Mouse (Mus musculus): ENCODE results near the gene Tmed9. TPM values are rescaled to one million over a fixed set of nuclear protein-coding genes. Genes with fewer than 3 reads are reported as not detected.
"Not testable (repeated sequence)": the region's sequence is repeated elsewhere in the genome, so short reads cannot be mapped to it uniquely, and the experiment has no call there.

Gene Tmed9
- polyA plus RNA-seq, 1 experiment from 2014 or later = 50.0 TPM

GRCm38 (mm10) chr13:55619328-55619727, 45.8 kb downstream of the Tmed9 start:
- DNase-seq (ENCODE audit: low spot score, missing footprints) = no peak

GRCm38 (mm10) chr13:55620275-55620674, 46.7 kb downstream of the Tmed9 start:
- WGBS = 82% methylated on average over 2 of the region's 2 CpGs
- ATAC-seq (ENCODE audit: low FRiP score) = no peak
- H3K9me3 ChIP-seq (ENCODE audit: control insufficient read depth, low read length) = no peaks in the 10 kb centered on the region
- H3K4me2 ChIP-seq = no peak overlapping the region
- no peaks in the 10 kb centered on the region for H3K36me3 ChIP-seq (ENCODE audit: control insufficient read depth, insufficient read depth, low read length)
- no peak overlapping the region for H3K4me3 ChIP-seq (ENCODE audit: low read depth, low read length)
- H3K27ac ChIP-seq (ENCODE audit: low read depth, low read length) = no peak overlapping the region
- no peaks in the 10 kb centered on the region for H3K27me3 ChIP-seq (ENCODE audit: control insufficient read depth, insufficient read depth, low read length)
- DNase-seq (ENCODE audit: low spot score, missing footprints) = no peak
- H3K9ac ChIP-seq (ENCODE audit: low read length) = no peak overlapping the region
- H3K4me1 ChIP-seq (ENCODE audit: control insufficient read depth, insufficient read depth, low read length) = peaks cover 8% of the 10 kb centered on the region

More at GRCm38 (mm10) chr13:55619328-55619727, 45.8 kb downstream of the Tmed9 start:
- Histone ChIP-seq H3K27me3 (ENCODE audit: control insufficient read depth, insufficient read depth, low read length) (no peaks in the 10 kb centered on the region), H3K36me3 (ENCODE audit: control insufficient read depth, insufficient read depth, low read length) (no peaks in the 10 kb centered on the region), H3K27ac (ENCODE audit: low read depth, low read length) (no peak overlapping the region), H3K4me1 (ENCODE audit: control insufficient read depth, insufficient read depth, low read length) (peaks cover 5% of the 10 kb centered on the region; the same call in 1 of the 2 replicates), H3K4me3 (ENCODE audit: low read depth, low read length) (no peak overlapping the region), H3K4me2 (no peak overlapping the region), H3K9me3 (ENCODE audit: control insufficient read depth, low read length) (no peaks in the 10 kb centered on the region), H3K9ac (ENCODE audit: low read length) (no peak overlapping the region)
- 84% methylated on average over 4 of the region's 4 CpGs for WGBS
- no peak for ATAC-seq (ENCODE audit: low FRiP score)

GRCm38 (mm10) chr13:55622156-55622648, 48.7 kb downstream of the Tmed9 start:
- WGBS = 28% methylated on average over 20 of the region's 20 CpGs
- not testable (repeated sequence) for H3K27ac ChIP-seq (ENCODE audit: low read depth, low read length)

GRCm38 (mm10) chr13:55622649-55623541, 49.4 kb downstream of the Tmed9 start, which contains the start of gene Caml:
Gene Caml, plus strand, starts transcription at chr13:55623005.
- DNase-seq (ENCODE audit: low spot score, missing footprints) (peak; percentile 99), ATAC-seq (ENCODE audit: low FRiP score) (peak; percentile 97)
- no peaks in the 10 kb centered on the region for H3K9me3 ChIP-seq (ENCODE audit: control insufficient read depth, low read length)
- peak within 1 kb of the TSS; percentile 82 for H3K4me3 ChIP-seq (ENCODE audit: low read depth, low read length)
- H3K27ac ChIP-seq (ENCODE audit: low read depth, low read length) = no peak within 1 kb of the TSS; the same call in none of the 2 replicates
- WGBS = under 1% methylated on average over 59 of the region's 59 CpGs
- H3K27me3 ChIP-seq (ENCODE audit: control insufficient read depth, insufficient read depth, low read length) = no peaks in the 10 kb centered on the region
- peak within 1 kb of the TSS; percentile 81 for H3K4me2 ChIP-seq
- peaks cover 8% of the 10 kb centered on the region for H3K4me1 ChIP-seq (ENCODE audit: control insufficient read depth, insufficient read depth, low read length)
- H3K36me3 ChIP-seq (ENCODE audit: control insufficient read depth, insufficient read depth, low read length) = peaks cover 5% of the 10 kb centered on the region; the same call in 1 of the 2 replicates
- peak within 1 kb of the TSS; percentile 88 for H3K9ac ChIP-seq (ENCODE audit: low read length)

More at GRCm38 (mm10) chr13:55622156-55622648, 48.7 kb downstream of the Tmed9 start:
- 0 out of 2 replicates have a peak, but pooled peaks have one; percentile 5 for ATAC-seq (ENCODE audit: low FRiP score)
- H3K27me3 ChIP-seq (ENCODE audit: control insufficient read depth, insufficient read depth, low read length); H3K4me1 ChIP-seq (ENCODE audit: control insufficient read depth, insufficient read depth, low read length); H3K36me3 ChIP-seq (ENCODE audit: control insufficient read depth, insufficient read depth, low read length); H3K9me3 ChIP-seq (ENCODE audit: control insufficient read depth, low read length): not testable (repeated sequence)
- peak overlapping the region; percentile 88 for H3K9ac ChIP-seq (ENCODE audit: low read length)
- peak; percentile 82 for DNase-seq (ENCODE audit: low spot score, missing footprints)
- H3K4me2 ChIP-seq = peak overlapping the region; percentile 81
- peak overlapping the region; percentile 82 for H3K4me3 ChIP-seq (ENCODE audit: low read depth, low read length)

GRCm38 (mm10) chr13:55634639-55635127, 61.2 kb downstream of the Tmed9 start, which contains the start of gene Ddx46:
Gene Ddx46, plus strand, starts transcription at chr13:55635027.
- H3K27ac ChIP-seq (ENCODE audit: low read depth, low read length) = no peak within 1 kb of the TSS
- whole genome bisulfite sequencing = 6% methylated on average over 30 of the region's 30 CpGs

GRCm38 (mm10) chr13:55635146-55635571, 61.6 kb downstream of the Tmed9 start:
- Histone ChIP-seq H3K4me1 (ENCODE audit: control insufficient read depth, insufficient read depth, low read length) (peaks cover 8% of the 10 kb centered on the region; the same call in 1 of the 2 replicates), H3K4me2 (peak overlapping the region; percentile 77), H3K9ac (ENCODE audit: low read length) (peak overlapping the region; percentile 94), H3K27ac (ENCODE audit: low read depth, low read length) (no peak overlapping the region), H3K4me3 (ENCODE audit: low read depth, low read length) (peak overlapping the region; percentile 98), H3K9me3 (ENCODE audit: control insufficient read depth, low read length) (no peaks in the 10 kb centered on the region), H3K36me3 (ENCODE audit: control insufficient read depth, insufficient read depth, low read length) (0 out of 2 replicates have a peak, but pooled peaks cover 8% of the 10 kb centered on the region), H3K27me3 (ENCODE audit: control insufficient read depth, insufficient read depth, low read length) (no peaks in the 10 kb centered on the region)
- WGBS = under 1% methylated on average over 40 of the region's 40 CpGs
- DNase-seq (ENCODE audit: low spot score, missing footprints) (no peak), ATAC-seq (ENCODE audit: low FRiP score) (peak; percentile 71)

More at GRCm38 (mm10) chr13:55634639-55635127, 61.2 kb downstream of the Tmed9 start, which contains the start of gene Ddx46:
- H3K27me3 ChIP-seq (ENCODE audit: control insufficient read depth, insufficient read depth, low read length) = no peaks in the 10 kb centered on the region
- peak within 1 kb of the TSS; percentile 77 for H3K4me2 ChIP-seq
- peak within 1 kb of the TSS; percentile 94 for H3K9ac ChIP-seq (ENCODE audit: low read length)
- 0 out of 2 replicates have a peak, but pooled peaks cover 8% of the 10 kb centered on the region for H3K36me3 ChIP-seq (ENCODE audit: control insufficient read depth, insufficient read depth, low read length)
- peaks cover 8% of the 10 kb centered on the region; the same call in 1 of the 2 replicates for H3K4me1 ChIP-seq (ENCODE audit: control insufficient read depth, insufficient read depth, low read length)
- DNase-seq (ENCODE audit: low spot score, missing footprints) (peak; percentile 100), ATAC-seq (ENCODE audit: low FRiP score) (peak; percentile 91)
- no peaks in the 10 kb centered on the region for H3K9me3 ChIP-seq (ENCODE audit: control insufficient read depth, low read length)
- peak within 1 kb of the TSS; percentile 98 for H3K4me3 ChIP-seq (ENCODE audit: low read depth, low read length)

GRCm38 (mm10) chr13:55636185-55636983, 62.9 kb downstream of the Tmed9 start:
- WGBS = 93% methylated on average over 14 of the region's 14 CpGs
- Histone ChIP-seq H3K4me2 (peak overlapping the region; percentile 77; the same call in 1 of the 2 replicates), H3K27ac (ENCODE audit: low read depth, low read length) (no peak overlapping the region), H3K36me3 (ENCODE audit: control insufficient read depth, insufficient read depth, low read length) (0 out of 2 replicates have a peak, but pooled peaks cover 8% of the 10 kb centered on the region), H3K4me1 (ENCODE audit: control insufficient read depth, insufficient read depth, low read length) (peaks cover 8% of the 10 kb centered on the region; the same call in 1 of the 2 replicates), H3K4me3 (ENCODE audit: low read depth, low read length) (no peak overlapping the region), H3K9me3 (ENCODE audit: control insufficient read depth, low read length) (no peaks in the 10 kb centered on the region), H3K9ac (ENCODE audit: low read length) (no peak overlapping the region), H3K27me3 (ENCODE audit: control insufficient read depth, insufficient read depth, low read length) (no peaks in the 10 kb centered on the region)
- ATAC-seq (ENCODE audit: low FRiP score) = no peak
- peak; percentile 59 for DNase-seq (ENCODE audit: low spot score, missing footprints)

- not testable (repeated sequence) for H3K27me3 ChIP-seq (ENCODE audit: control insufficient read depth, insufficient read depth, low read length); H3K4me2 ChIP-seq; H3K4me1 ChIP-seq (ENCODE audit: control insufficient read depth, insufficient read depth, low read length); H3K27ac ChIP-seq (ENCODE audit: low read depth, low read length); H3K9ac ChIP-seq (ENCODE audit: low read length); H3K9me3 ChIP-seq (ENCODE audit: control insufficient read depth, low read length); ATAC-seq (ENCODE audit: low FRiP score); H3K4me3 ChIP-seq (ENCODE audit: low read depth, low read length)
- WGBS = 59% methylated on average over 8 of the region's 8 CpGs
- H3K36me3 ChIP-seq (ENCODE audit: control insufficient read depth, insufficient read depth, low read length) = peaks cover 10% of the 10 kb centered on the region; the same call in 1 of the 2 replicates
- peak; percentile 99 for DNase-seq (ENCODE audit: low spot score, missing footprints)
These were observed 66.9 kb downstream of the Tmed9 start for GRCm38 (mm10) chr13:55640480-55640879.

Measured in midbrain, embryonic 11.5 days (tissue).